Comparison of ENCODE assay signal across 25 mouse cellular contexts in the genomic region with DNA sequence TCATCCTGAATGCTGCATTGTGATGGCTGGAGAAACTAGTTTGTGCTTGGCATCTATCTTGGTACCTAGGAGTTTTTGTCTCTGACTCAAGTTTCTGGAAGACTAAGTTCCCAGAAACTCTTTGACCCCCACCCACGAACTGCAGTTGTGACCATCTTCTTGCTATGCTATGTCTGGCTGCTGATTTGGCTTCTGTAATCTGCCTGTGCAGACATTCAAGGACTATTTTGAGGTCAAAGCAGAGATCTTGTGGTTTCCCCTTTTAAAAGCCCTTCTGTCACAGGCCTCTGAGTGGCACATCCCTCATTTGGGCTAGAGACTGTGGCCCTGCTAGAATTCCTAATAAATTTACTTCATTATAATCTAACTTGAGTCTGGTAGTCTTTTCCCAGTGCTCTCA. TPM values are rescaled to one million over a fixed set of nuclear protein-coding genes. Genes with fewer than 3 reads are reported as not detected.
DNase-seq lines count a peak whose midpoint lies in the region; ATAC-seq and TF ChIP-seq lines count a peak whose summit lies in the region.
"Had no signal": no experiment of that assay in that cellular context is flagged by ENCODE, and none has a peak within 500 bp of the region (broad histone marks: within the 10 kb centered on the region; RNA-seq: fewer than 3 reads in every experiment).

No protein-coding gene starts in this region.

- H3K4me2 ChIP-seq in liver, postnatal 0 days (ENCODE audit: low read depth, low read length) = no peak overlapping the region
- H3K4me2 ChIP-seq in liver, embryonic 12.5 days = no peak overlapping the region
- H3K4me2 ChIP-seq in midbrain, embryonic 16.5 days (ENCODE audit: low read length) = no peak overlapping the region
- H3K4me2 ChIP-seq: embryonic facial prominence, embryonic 15.5 days; forebrain, embryonic 12.5 days; hindbrain, embryonic 12.5 days had no signal

- no peak; the same call in 1 of the 2 replicates for TF ChIP-seq EP300 in liver, postnatal 0 days (IDR thresholded peaks at IDR 0.05; ENCODE audit: low read depth)

- H3K27ac ChIP-seq in liver, postnatal 0 days (ENCODE audit: low read depth) = no peak overlapping the region
- H3K27ac ChIP-seq in liver, embryonic 12.5 days = no peak overlapping the region
- H3K27ac ChIP-seq in midbrain, embryonic 16.5 days (ENCODE audit: low read length) = no peak overlapping the region
- H3K27ac ChIP-seq: embryonic facial prominence, embryonic 15.5 days; forebrain, embryonic 12.5 days; heart, adult 2 months; hindbrain, embryonic 12.5 days had no signal

- H3K4me3 ChIP-seq in liver, postnatal 0 days (ENCODE audit: low read depth, low read length) = no peak overlapping the region
- no peak overlapping the region for H3K4me3 ChIP-seq in liver, embryonic 12.5 days
- H3K4me3 ChIP-seq in midbrain, embryonic 16.5 days (ENCODE audit: low read depth, low read length) = no peak overlapping the region
- H3K4me3 ChIP-seq: embryonic facial prominence, embryonic 15.5 days; erythroblast, embryonic 14.5 days; forebrain, embryonic 12.5 days; heart, adult 2 months; hindbrain, embryonic 12.5 days had no signal

- H3K9ac ChIP-seq in liver, postnatal 0 days (replicated peaks) = no peak overlapping the region
- H3K9ac ChIP-seq in liver, embryonic 12.5 days = no peak overlapping the region
- no peak overlapping the region for H3K9ac ChIP-seq in midbrain, embryonic 16.5 days (ENCODE audit: low read depth, low read length)
- H3K9ac ChIP-seq: embryonic facial prominence, embryonic 15.5 days; forebrain, embryonic 12.5 days; hindbrain, embryonic 12.5 days had no signal

- no peak for ATAC-seq in liver, postnatal 0 days
- ATAC-seq in liver, embryonic 12.5 days = no peak
- peak; percentile 96 for ATAC-seq in common myeloid progenitor, adult 5-6 weeks (replicated peaks; ENCODE audit: low read depth, poor library complexity, severe bottlenecking)
- no peak for ATAC-seq in midbrain, embryonic 16.5 days
- ATAC-seq: forebrain, embryonic 16.5 days; hindbrain, embryonic 16.5 days; inflammation-experienced regulatory T-cells, adult 6 months; Patski had no signal

- no peaks in the 10 kb centered on the region for H3K36me3 ChIP-seq in liver, postnatal 0 days (replicated peaks; ENCODE audit: insufficient read depth, low read length)
- no peaks in the 10 kb centered on the region for H3K36me3 ChIP-seq in liver, embryonic 12.5 days
- H3K36me3 ChIP-seq in midbrain, embryonic 16.5 days (ENCODE audit: control insufficient read depth, insufficient read depth, low read length) = no peaks in the 10 kb centered on the region
- H3K36me3 ChIP-seq: embryonic facial prominence, embryonic 15.5 days; forebrain, embryonic 12.5 days; hindbrain, embryonic 12.5 days had no signal

- no peaks in the 10 kb centered on the region for H3K27me3 ChIP-seq in liver, postnatal 0 days (ENCODE audit: insufficient read depth, low read length)
- peaks cover 42% of the 10 kb centered on the region for H3K27me3 ChIP-seq in liver, embryonic 12.5 days (replicated peaks)
- no peaks in the 10 kb centered on the region for H3K27me3 ChIP-seq in midbrain, embryonic 16.5 days (ENCODE audit: control insufficient read depth, insufficient read depth, low read depth, low read length)
- H3K27me3 ChIP-seq: hindbrain, embryonic 12.5 days had no signal

- 25% methylated on average over 1 of the region's 1 CpGs for WGBS in liver, postnatal 0 days (ENCODE audit: insufficient replicate concordance)
- 20% methylated on average over 1 of the region's 1 CpGs for WGBS in liver, embryonic 12.5 days (ENCODE audit: insufficient replicate concordance)
- 71% methylated on average over 1 of the region's 1 CpGs for WGBS in midbrain, embryonic 16.5 days

- H3K4me1 ChIP-seq in liver, postnatal 0 days (ENCODE audit: insufficient read depth) = no peaks in the 10 kb centered on the region
- H3K4me1 ChIP-seq in liver, embryonic 12.5 days = no peaks in the 10 kb centered on the region
- H3K4me1 ChIP-seq in midbrain, embryonic 16.5 days (ENCODE audit: control insufficient read depth, insufficient read depth, low read length) = no peaks in the 10 kb centered on the region
- H3K4me1 ChIP-seq: embryonic facial prominence, embryonic 15.5 days; forebrain, embryonic 12.5 days; hindbrain, embryonic 12.5 days had no signal

- H3K9me3 ChIP-seq in liver, postnatal 0 days (ENCODE audit: low read length) = no peaks in the 10 kb centered on the region
- no peaks in the 10 kb centered on the region for H3K9me3 ChIP-seq in liver, embryonic 12.5 days (replicated peaks)
- H3K9me3 ChIP-seq in midbrain, embryonic 16.5 days (replicated peaks; ENCODE audit: control insufficient read depth, low read length, poor library complexity, severe bottlenecking) = no peaks in the 10 kb centered on the region
- H3K9me3 ChIP-seq: embryonic facial prominence, embryonic 15.5 days; forebrain, embryonic 12.5 days; hindbrain, embryonic 12.5 days had no signal

- TF ChIP-seq CTCF in liver, postnatal 0 days (IDR thresholded peaks at IDR 0.05; ENCODE audit: low read depth) = no peak

- DNase-seq in heart, adult 11 months = peak; percentile 34
- DNase-seq in heart, adult 9 months (ENCODE audit: low spot score in 2 of 2) = no peak
- DNase-seq in liver, postnatal 0 days = peak; percentile 4
- DNase-seq in 416B (ENCODE audit: low read depth) = peak; percentile 77
- no peak for DNase-seq in kidney, adult 11 months
- DNase-seq: adrenal gland, adult 2 months; adrenal gland, postnatal 25 days; cerebellum, adult 18-20 months; cerebellum, adult 9-11 months; cerebellum, postnatal 36 days; gastrocnemius, postnatal 10 days; heart, adult 2 months; heart, postnatal 10 days; heart, postnatal 4 days had no signal

RNA-seq across cellular contexts. Expression of gene Prrt4, which starts 8.6 kb away (rescaled TPM):
- polyA plus RNA-seq in liver, postnatal 0 days (2015; fragmentation: Nextera tagmentation; extraction: Ambion mirVana) = not detected in 2 replicates
- 0.07 and 0.12 TPM in 2 replicates for polyA plus RNA-seq in liver, embryonic 12.5 days (2016; fragmentation: Nextera tagmentation; extraction: Ambion mirVana)
- not detected in 2 replicates for total RNA-seq in common myeloid progenitor, adult 5-6 weeks (2017)
- polyA plus RNA-seq in midbrain, embryonic 16.5 days (2015; fragmentation: Nextera tagmentation; extraction: Ambion mirVana) = 11.4 and 11.6 TPM in 2 replicates
- polyA plus RNA-seq: inflammation-experienced regulatory T-cells, adult 6 months had no signal

RNA-seq across cellular contexts. Expression of gene Rbm28, which starts 23.1 kb away (rescaled TPM):
- polyA plus RNA-seq in liver, postnatal 0 days (2015; fragmentation: Nextera tagmentation; extraction: Ambion mirVana) = 6.6 and 8.2 TPM in 2 replicates
- 23.2 and 27.2 TPM in 2 replicates for polyA plus RNA-seq in liver, embryonic 12.5 days (2016; fragmentation: Nextera tagmentation; extraction: Ambion mirVana)
- total RNA-seq in common myeloid progenitor, adult 5-6 weeks (2017) = 58.1 and 64.1 TPM in 2 replicates
- 43.1 and 43.4 TPM in 2 replicates for polyA plus RNA-seq in midbrain, embryonic 16.5 days (2015; fragmentation: Nextera tagmentation; extraction: Ambion mirVana)

RNA-seq across cellular contexts. Expression of gene Impdh1, which starts 28.2 kb away (rescaled TPM):
- polyA plus RNA-seq in liver, postnatal 0 days (2015; fragmentation: Nextera tagmentation; extraction: Ambion mirVana) = 7.3 and 7.7 TPM in 2 replicates
- polyA plus RNA-seq in liver, embryonic 12.5 days (2016; fragmentation: Nextera tagmentation; extraction: Ambion mirVana) = 13.7 and 14.3 TPM in 2 replicates
- 22.7 and 54.2 TPM in 2 replicates for total RNA-seq in common myeloid progenitor, adult 5-6 weeks (2017)
- 63.8 and 70.6 TPM in 2 replicates for polyA plus RNA-seq in midbrain, embryonic 16.5 days (2015; fragmentation: Nextera tagmentation; extraction: Ambion mirVana)

Comparison
In these comparisons a context has a peak if more than half of its experiments do, and no peak if none do; other contexts are left out.
1. DNase-seq: peak in heart, adult 11 months (single experiment), liver, postnatal 0 days (single experiment) and 416B (single experiment); none in heart, adult 9 months (0 of 2) and kidney, adult 11 months (single experiment).
2. RNA of gene Prrt4, which starts 8.6 kb away (polyA plus RNA-seq): 11.4 to 11.6 TPM in midbrain, embryonic 16.5 days; 0.07 to 0.12 TPM in liver, embryonic 12.5 days and not detected in liver, postnatal 0 days; every median in the first group is over 10 times any median in the second.